21 mouse cellular contexts compared by ENCODE assay signal in the genomic region with DNA sequence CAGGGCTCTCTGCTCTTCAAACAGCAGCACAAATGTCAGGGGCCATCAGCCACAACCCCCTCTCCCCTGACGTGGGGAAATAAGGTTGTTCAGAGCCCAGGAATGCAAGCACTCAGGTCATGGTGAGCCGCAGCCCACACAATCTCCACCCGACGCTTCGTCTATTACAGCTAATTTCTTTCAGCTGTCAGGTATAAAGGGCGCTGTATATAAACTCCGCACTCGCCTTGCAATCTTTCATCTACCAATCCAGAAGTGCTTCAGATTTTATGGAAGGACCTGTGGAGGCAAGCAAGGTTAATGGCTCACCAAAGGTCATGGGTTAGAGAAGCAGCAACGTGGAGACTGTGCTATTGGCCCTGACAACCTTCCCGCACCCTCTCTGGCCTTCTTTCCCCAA.
A peak's percentile ranks its signal among the peaks of the same experiment; 100 is the strongest.
DNase-seq lines count a peak whose midpoint lies in the region; ATAC-seq and TF ChIP-seq lines count a peak whose summit lies in the region.
"Had no signal": no experiment of that assay in that cellular context is flagged by ENCODE, and none has a peak within 500 bp of the region (broad histone marks: within the 10 kb centered on the region; RNA-seq: fewer than 3 reads in every experiment).

No protein-coding gene starts in this region.

- H3K4me1 ChIP-seq in kidney, postnatal 0 days (replicated peaks; ENCODE audit: insufficient read depth, low read length), result 0 out of 2 replicates have a peak, but pooled peaks cover 3% of the 10 kb centered on the region
- peaks cover 5% of the 10 kb centered on the region; the same call in 1 of the 2 replicates for H3K4me1 ChIP-seq in embryonic fibroblast, embryonic 13.5 days (ENCODE audit: control insufficient read depth, insufficient read depth, low read length)
- peaks cover 19% of the 10 kb centered on the region for H3K4me1 ChIP-seq in limb, embryonic 11.5 days (ENCODE audit: control insufficient read depth, insufficient read depth, low read length)

- no peak overlapping the region for H3K9ac ChIP-seq in kidney, postnatal 0 days (ENCODE audit: low read depth, low read length)
- H3K9ac ChIP-seq in limb, embryonic 11.5 days (ENCODE audit: low read length), result no peak overlapping the region
- H3K9ac ChIP-seq: embryonic facial prominence, embryonic 15.5 days; forebrain, embryonic 12.5 days; hindbrain, embryonic 13.5 days; limb, embryonic 15.5 days; liver, postnatal 0 days had no signal

- H3K9me3 ChIP-seq in kidney, postnatal 0 days (replicated peaks; ENCODE audit: low read length), result no peaks in the 10 kb centered on the region
- H3K9me3 ChIP-seq in limb, embryonic 11.5 days (ENCODE audit: control insufficient read depth, low read length), result no peaks in the 10 kb centered on the region
- H3K9me3 ChIP-seq: embryonic facial prominence, embryonic 15.5 days; forebrain, embryonic 12.5 days; hindbrain, embryonic 13.5 days; limb, embryonic 15.5 days had no signal

- ATAC-seq in kidney, postnatal 0 days (replicated peaks; ENCODE audit: low FRiP score, low read depth), result no peak
- ATAC-seq in limb, embryonic 11.5 days (ENCODE audit: insufficient number of reproducible peaks, low FRiP score, low TSS enrichment, low read depth), result peak; percentile 63; the same call in 1 of the 2 replicates
- ATAC-seq: liver, postnatal 0 days; Patski had no signal

- H3K4me2 ChIP-seq in kidney, postnatal 0 days (ENCODE audit: low read length), result no peak overlapping the region
- no peak overlapping the region; the same call in 1 of the 2 replicates for H3K4me2 ChIP-seq in limb, embryonic 11.5 days (ENCODE audit: low read depth, severe bottlenecking)
- H3K4me2 ChIP-seq: embryonic facial prominence, embryonic 15.5 days; limb, embryonic 15.5 days had no signal

- H3K4me3 ChIP-seq in kidney, postnatal 0 days (replicated peaks; ENCODE audit: low read depth, low read length), result no peak overlapping the region
- no peak overlapping the region for H3K4me3 ChIP-seq in embryonic fibroblast, embryonic 13.5 days (ENCODE audit: insufficient read depth, low read length)
- no peak overlapping the region for H3K4me3 ChIP-seq in limb, embryonic 11.5 days (ENCODE audit: low read depth, low read length)
- H3K4me3 ChIP-seq: embryonic facial prominence, embryonic 15.5 days; forebrain, embryonic 12.5 days; hindbrain, embryonic 13.5 days; limb, embryonic 15.5 days had no signal

- no peak for TF ChIP-seq POLR2A in embryonic fibroblast, embryonic 13.5 days (IDR thresholded peaks at IDR 0.05; ENCODE audit: low read depth, low read length)

- DNase-seq in kidney, postnatal 0 days (ENCODE audit: low spot score), result peak; percentile 38
- DNase-seq in kidney, postnatal 14 days, result no peak
- DNase-seq in embryo, embryonic 11 days, result peak; percentile 70
- peak; percentile 62 for DNase-seq in limb, embryonic 11.5 days (ENCODE audit: low spot score)
- no peak for DNase-seq in right cerebral cortex, postnatal 36 days (ENCODE audit: low spot score in 2 of 2)
- DNase-seq in adrenal gland, postnatal 4 days (ENCODE audit: low spot score in 2 of 2), result no peak
- no peak for DNase-seq in spleen, adult 12 weeks (ENCODE audit: low spot score)
- DNase-seq: adrenal gland, postnatal 36 days; cerebellum, adult 8-10 months; gastrocnemius, postnatal 25 days; heart, postnatal 14 days; kidney, adult 11 months; liver, postnatal 0 days; right cerebral cortex, postnatal 14 days; thymus, postnatal 36 days had no signal

- H3K36me3 ChIP-seq in kidney, postnatal 0 days (ENCODE audit: insufficient read depth, low read length), result no peaks in the 10 kb centered on the region
- H3K36me3 ChIP-seq in limb, embryonic 11.5 days (ENCODE audit: control insufficient read depth, insufficient read depth, low read length), result no peaks in the 10 kb centered on the region
- H3K36me3 ChIP-seq: embryonic facial prominence, embryonic 15.5 days; forebrain, embryonic 12.5 days; hindbrain, embryonic 13.5 days; limb, embryonic 15.5 days had no signal

- no peak overlapping the region for H3K27ac ChIP-seq in kidney, postnatal 0 days
- 0 out of 2 replicates have a peak overlapping the region, but pooled peaks have one; percentile 4 for H3K27ac ChIP-seq in embryonic fibroblast, embryonic 13.5 days (ENCODE audit: insufficient read depth, low read length)
- H3K27ac ChIP-seq in limb, embryonic 11.5 days (replicated peaks; ENCODE audit: low read depth, low read length), result no peak overlapping the region
- H3K27ac ChIP-seq: embryonic facial prominence, embryonic 15.5 days; hindbrain, embryonic 13.5 days; limb, embryonic 15.5 days had no signal

- H3K27me3 ChIP-seq in kidney, postnatal 0 days (ENCODE audit: insufficient read depth, low read length), result no peaks in the 10 kb centered on the region
- H3K27me3 ChIP-seq in limb, embryonic 11.5 days (ENCODE audit: control insufficient read depth, insufficient read depth, low read length), result peaks cover 4% of the 10 kb centered on the region; the same call in 1 of the 2 replicates
- H3K27me3 ChIP-seq: embryonic facial prominence, embryonic 15.5 days; limb, embryonic 15.5 days; Patski had no signal

- TF ChIP-seq CTCF in kidney, postnatal 0 days (IDR thresholded peaks at IDR 0.05; ENCODE audit: low read depth), result no peak
- TF ChIP-seq CTCF in embryonic fibroblast, embryonic 13.5 days (IDR thresholded peaks at IDR 0.05; ENCODE audit: borderline replicate concordance, insufficient read depth, low read length), result no peak

- WGBS in kidney, postnatal 0 days, result 26% methylated on average over 10 of the region's 10 CpGs
- 8% methylated on average over 10 of the region's 10 CpGs for WGBS in limb, embryonic 11.5 days

Comparison
In these comparisons a context has a peak if more than half of its experiments do, and no peak if none do; other contexts are left out.
1. DNase-seq: peak in kidney, postnatal 0 days (single experiment), embryo, embryonic 11 days (single experiment) and limb, embryonic 11.5 days (single experiment); none in kidney, postnatal 14 days (single experiment), right cerebral cortex, postnatal 36 days (0 of 2), adrenal gland, postnatal 4 days (0 of 2) and spleen, adult 12 weeks (single experiment).